Mouse (Mus musculus) CH12.LX (cell line): ENCODE measurements around the gene Cfap54. TPM values are rescaled to one million over a fixed set of nuclear protein-coding genes. Genes with fewer than 3 reads are reported as not detected.

ENCODE experiments used
- DNase-seq: peaks from one replicate; pipeline ENCODE4 v3.0.0-alpha.2; 2013; ENCODE audit errors: extremely low read depth
- H3K27ac ChIP-seq: 2 replicates; pipeline ENCODE4 v1.5.1; 2012; ENCODE audit warnings: low read depth, mild to moderate bottlenecking, control low read depth, moderate library complexity; ENCODE audit not compliant: insufficient read depth
- H3K27me3 ChIP-seq: replicated peaks from 2 replicates; pipeline ENCODE3; 2012; ENCODE audit warnings: inconsistent platforms
- H3K36me3 ChIP-seq, 2 experiments: replicated peaks in 1 of 2; 2 replicates each; pipeline versions ENCODE3 to v1.6.1; 2012; ENCODE audit warnings: inconsistent platforms in 1 of 2, low read length in 1 of 2, mild to moderate bottlenecking in 1 of 2, mixed read lengths in 1 of 2, moderate library complexity in 1 of 2; ENCODE audit not compliant: control insufficient read depth in 1 of 2, insufficient read depth in 1 of 2
- H3K4me1 ChIP-seq, 2 experiments: 2 replicates each; pipeline ENCODE4 v1.6.1; 2012; ENCODE audit warnings: inconsistent platforms in 1 of 2, moderate library complexity in 1 of 2; ENCODE audit not compliant: insufficient read depth in 2 of 2, control insufficient read depth in 1 of 2
- H3K4me2 ChIP-seq: 2 replicates; pipeline ENCODE4 v1.6.1; 2012; ENCODE audit warnings: low read depth, mild to moderate bottlenecking, control low read depth; ENCODE audit not compliant: poor library complexity, insufficient read depth, severe bottlenecking
- H3K4me3 ChIP-seq, 3 experiments: fragments of 150-350 bp in 1 of 3; sonication (generic) in 1 of 3; replicated peaks in 1 of 3; 2 replicates each; pipeline versions ENCODE3 to v1.5.1; 2011 to 2012; ENCODE audit warnings: low read depth in 2 of 3, low read length in 2 of 3, mild to moderate bottlenecking in 2 of 3, moderate library complexity in 2 of 3, control low read depth in 1 of 3, improper control_type of control experiment in 1 of 3, inconsistent platforms in 1 of 3, mixed read lengths in 1 of 3; ENCODE audit not compliant: poor library complexity in 1 of 3
- H3K79me2 ChIP-seq: replicated peaks from 2 replicates; pipeline ENCODE4 v1.6.1; 2012; ENCODE audit warnings: mild to moderate bottlenecking, moderate library complexity; ENCODE audit not compliant: control insufficient read depth, poor library complexity, insufficient read depth, severe bottlenecking; ENCODE audit errors: extremely low read depth
- H3K9ac ChIP-seq: 2 replicates; pipeline ENCODE4 v1.6.1; 2012; ENCODE audit warnings: low read depth, mild to moderate bottlenecking, control low read depth, moderate library complexity; ENCODE audit not compliant: insufficient read depth
- H3K9me3 ChIP-seq: replicated peaks from 2 replicates; pipeline ENCODE3; 2012; ENCODE audit warnings: low read length, inconsistent platforms, mixed read lengths
- BHLHE40 ChIP-seq: IDR thresholded peaks from 2 replicates; pipeline ENCODE4 v1.6.1; 2011; ENCODE audit warnings: mild to moderate bottlenecking, low read depth, low read length, improper control_type of control experiment
- E2F4 ChIP-seq: IDR thresholded peaks from 2 replicates; pipeline ENCODE4 v1.6.1; 2011; ENCODE audit warnings: low read depth, low read length, improper control_type of control experiment; ENCODE audit not compliant: insufficient replicate concordance
- ELF1 ChIP-seq: IDR thresholded peaks from 2 replicates; pipeline ENCODE4 v1.6.1; 2014; ENCODE audit warnings: low read depth, mild to moderate bottlenecking, inconsistent platforms, low read length, improper control_type of control experiment
- EP300 ChIP-seq: IDR thresholded peaks from 2 replicates; pipeline ENCODE4 v1.6.1; 2011; ENCODE audit warnings: low read length, improper control_type of control experiment
- GABPA ChIP-seq: IDR thresholded peaks from 2 replicates; pipeline ENCODE4 v1.6.1; 2012; ENCODE audit warnings: low read depth, low read length, improper control_type of control experiment, inconsistent platforms; ENCODE audit not compliant: insufficient replicate concordance
- HCFC1 ChIP-seq: IDR thresholded peaks from 2 replicates; pipeline ENCODE4 v1.6.1; 2012; ENCODE audit warnings: low read depth, mild to moderate bottlenecking, inconsistent platforms, low read length, improper control_type of control experiment
- IRF4 ChIP-seq: IDR thresholded peaks from 2 replicates; pipeline ENCODE4 v1.6.1; 2014; ENCODE audit warnings: low read depth, mild to moderate bottlenecking, inconsistent platforms, low read length, improper control_type of control experiment
- JUN ChIP-seq: IDR thresholded peaks from 2 replicates; pipeline ENCODE4 v1.6.1; 2011; ENCODE audit warnings: low read depth, mild to moderate bottlenecking, low read length, improper control_type of control experiment, moderate library complexity; ENCODE audit not compliant: insufficient read depth
- JUND ChIP-seq: conservative IDR thresholded peaks from 2 replicates; pipeline ENCODE4 v1.6.1; 2011; ENCODE audit warnings: low read depth, low read length, improper control_type of control experiment
- MEF2A ChIP-seq: IDR thresholded peaks from 2 replicates; pipeline ENCODE4 v1.6.1; 2014; ENCODE audit warnings: low read depth, mild to moderate bottlenecking, inconsistent platforms, low read length, improper control_type of control experiment, borderline replicate concordance
- MXI1 ChIP-seq: IDR thresholded peaks from 2 replicates; pipeline ENCODE4 v1.6.1; 2011; ENCODE audit warnings: mild to moderate bottlenecking, low read depth, low read length, improper control_type of control experiment
- MYC ChIP-seq: IDR thresholded peaks from 2 replicates; pipeline ENCODE4 v1.6.1; 2011; ENCODE audit warnings: low read depth, mild to moderate bottlenecking, improper control_type of control experiment, low read length
- NELFE ChIP-seq: IDR thresholded peaks from 2 replicates; pipeline ENCODE4 v1.6.1; 2011; ENCODE audit warnings: low read depth, low read length, improper control_type of control experiment
- PAX5 ChIP-seq: IDR thresholded peaks from 2 replicates; pipeline ENCODE4 v1.6.1; 2012; ENCODE audit warnings: low read length, inconsistent platforms, mixed read lengths
- POLR2AphosphoS2 ChIP-seq: IDR thresholded peaks from 2 replicates; pipeline ENCODE4 v1.6.1; 2011; ENCODE audit warnings: low read depth, low read length, improper control_type of control experiment
- TCF12 ChIP-seq: IDR thresholded peaks from 2 replicates; pipeline ENCODE4 v1.6.1; 2014; ENCODE audit warnings: low read depth, mild to moderate bottlenecking, inconsistent platforms, low read length, improper control_type of control experiment
- USF1 ChIP-seq: IDR thresholded peaks from 2 replicates; pipeline ENCODE4 v1.6.1; 2014; ENCODE audit warnings: low read depth, mild to moderate bottlenecking, inconsistent platforms, low read length, improper control_type of control experiment
- ZKSCAN1 ChIP-seq: IDR thresholded peaks from 2 replicates; pipeline ENCODE4 v1.6.1; 2012; ENCODE audit warnings: low read depth, inconsistent platforms, low read length, improper control_type of control experiment, borderline replicate concordance
- ZMIZ1 ChIP-seq: IDR thresholded peaks from 2 replicates; pipeline ENCODE4 v1.6.1; 2012; ENCODE audit warnings: low read depth, mild to moderate bottlenecking, inconsistent platforms, low read length, improper control_type of control experiment
- ZNF384 ChIP-seq: IDR thresholded peaks from 2 replicates; pipeline ENCODE4 v1.6.1; 2012; ENCODE audit warnings: low read depth, low read length, improper control_type of control experiment, inconsistent platforms
- dilution Hi-C: fragments of 300-500 bp; cut with MboI; formaldehyde crosslinking; loops from 2 replicates; pipeline ENCODE4 v1.14.3; 2020; ENCODE audit warnings: low sequenced_read_pairs; ENCODE audit not compliant: extremely low pct_unique_long_range_greater_than_20kb, extremely low pct_ligation_motif_present
- in situ Hi-C: fragments of 300-500 bp; cut with MboI; formaldehyde crosslinking; loops from 3 replicates; pipeline ENCODE4 v1.14.3; 2019; ENCODE audit warnings: low sequenced_read_pairs, low pct_ligation_motif_present, low pct_unique_long_range_greater_than_20kb, mixed read lengths
- polyA plus RNA-seq: library from polyadenylated mRNA; unstranded; fragments of >175 nt; gene quantifications from 2 replicates; pipeline ENCODE4 v1.2.1, GENCODE M21; 2012; ENCODE audit warnings: low read depth; ENCODE audit not compliant: insufficient read length
- total RNA-seq, 2 experiments: library from RNA; depleted of rRNA; stranded (reverse); fragments of 300-350 nt in 1 of 2; fragments of >200 nt in 1 of 2; gene quantifications; 2 replicates each; pipeline ENCODE4 v1.2.3; 2012 to 2014

The Cfap54 gene
- total and polyA plus RNA-seq, 3 experiments = 0.38 to 1.3 (median 1.3) TPM

- Histone ChIP-seq H3K4me1 (peaks cover 0 to 4% of the 10 kb centered on the region in 2 experiments; a peak in 1 of 4 replicates), H3K27me3 (no peaks in the 10 kb centered on the region), H3K4me3 (no peak overlapping the region), H3K4me2 (no peak overlapping the region), H3K27ac (no peak overlapping the region), H3K79me2 (no peaks in the 10 kb centered on the region), H3K9me3 (no peaks in the 10 kb centered on the region), H3K9ac (no peak overlapping the region), H3K36me3 (no peaks in the 10 kb centered on the region)
- DNase-seq = no peak
- in situ Hi-C loops (no loop called here), dilution Hi-C loops (no loop called here)
- TF ChIP-seq ZMIZ1 (no peak), E2F4 (no peak), ELF1 (no peak), IRF4 (no peak), GABPA (no peak), EP300 (no peak), USF1 (no peak), POLR2AphosphoS2 (no peak), ZKSCAN1 (no peak), JUN (no peak), MXI1 (no peak), BHLHE40 (no peak), JUND (no peak), ZNF384 (no peak), MYC (no peak)
Measured at GRCm38 (mm10) chr10:92907246-92907645, 174.2 kb downstream of the Cfap54 start.

- H3K36me3 ChIP-seq = no peaks in the 10 kb centered on the region
- DNase-seq = no peak
- dilution Hi-C loops (no loop called here), in situ Hi-C loops (no loop called here)
- H3K9ac ChIP-seq = no peak overlapping the region
- no peaks in the 10 kb centered on the region for H3K27me3 ChIP-seq
- H3K4me3 ChIP-seq = no peak overlapping the region
- no peaks in the 10 kb centered on the region for H3K9me3 ChIP-seq
- no peak overlapping the region for H3K4me2 ChIP-seq
- H3K79me2 ChIP-seq = no peaks in the 10 kb centered on the region
- peaks cover 0 to 3% of the 10 kb centered on the region in 2 experiments; a peak in 1 of 4 replicates for H3K4me1 ChIP-seq
- H3K27ac ChIP-seq = no peak overlapping the region
- TF ChIP-seq JUN (no peak), HCFC1 (no peak), E2F4 (no peak), NELFE (no peak), GABPA (no peak), BHLHE40 (no peak), PAX5 (no peak), ELF1 (no peak), TCF12 (no peak), MEF2A (no peak)
Measured at GRCm38 (mm10) chr10:92888466-92888865, 193.0 kb downstream of the Cfap54 start.
